Mouse (Mus musculus) hindlimb bud, embryonic 11.5 days (tissue): Measurements from ENCODE around the gene Bcas1.

Experiments used
- DNase-seq: peaks from one replicate; pipeline ENCODE4 v3.0.0-alpha.2; 2012; ENCODE audit warnings: low read depth, low spot score; ENCODE audit errors: extremely low spot score

The Bcas1 gene

DNA sequence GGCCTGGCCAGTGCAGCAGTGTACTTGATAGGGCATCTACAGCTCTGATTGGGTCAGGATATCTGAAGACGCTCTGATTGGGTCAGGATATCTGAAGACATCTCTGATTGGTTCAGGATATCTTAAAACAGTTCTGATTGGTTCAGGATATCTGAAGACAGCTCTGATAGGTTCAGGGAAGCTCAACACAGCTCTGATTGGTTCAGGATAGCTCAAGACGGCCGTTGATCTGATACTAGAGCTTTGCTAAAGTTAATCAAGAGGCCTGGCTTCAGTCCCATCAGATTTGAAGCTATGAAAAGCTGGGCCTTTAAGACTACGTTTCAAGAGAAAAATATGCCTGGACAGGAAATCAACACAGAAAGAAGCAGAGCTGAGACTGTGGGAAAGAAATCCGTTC, 77.9 kb downstream of the Bcas1 start:
- DNase-seq, result no peak

DNA sequence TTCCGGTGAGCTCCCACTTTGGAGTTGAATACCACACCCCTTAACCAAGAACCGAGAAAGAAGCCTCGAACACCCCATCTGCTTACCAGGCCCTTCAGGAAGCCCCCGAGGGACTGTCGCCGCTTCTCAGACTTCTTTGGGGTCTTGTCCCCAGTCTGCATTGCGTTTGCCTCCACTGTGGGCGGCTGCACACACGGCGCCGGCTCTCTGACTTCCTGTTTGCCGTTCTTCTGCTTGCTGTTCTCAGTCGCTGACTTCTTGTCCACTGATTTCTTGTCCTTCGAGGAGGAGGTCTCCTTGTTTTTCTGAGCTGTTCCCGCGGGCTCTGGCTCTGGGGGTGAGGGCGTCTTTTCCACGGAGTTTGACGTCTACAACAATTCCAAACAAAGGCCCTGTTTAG, 78.5 kb downstream of the Bcas1 start:
- no peak for DNase-seq

- DNase-seq, result no peak
Measured at GRCm38 (mm10) chr2:170347131-170347765, 80.4 kb downstream of the Bcas1 start.

DNA sequence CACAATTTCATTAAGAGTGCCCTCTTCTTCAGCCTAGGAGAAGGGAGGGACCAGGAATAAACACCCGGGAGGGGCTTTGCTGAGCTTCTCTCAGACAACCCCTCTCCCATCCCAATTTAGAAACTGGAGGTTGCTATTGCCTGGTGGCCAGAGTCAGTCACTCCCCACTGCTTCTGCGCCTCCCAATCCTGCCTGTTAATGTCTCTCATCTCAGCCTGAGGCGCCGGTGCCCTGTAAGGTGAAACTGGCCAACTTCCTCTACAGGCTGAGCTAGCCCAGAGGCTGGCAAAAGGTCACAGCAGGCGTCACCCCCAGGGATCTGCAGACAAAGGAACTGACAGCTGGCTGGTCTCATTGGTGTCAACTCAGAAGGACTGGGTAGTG, 82.2 kb downstream of the Bcas1 start:
- no peak for DNase-seq

DNA sequence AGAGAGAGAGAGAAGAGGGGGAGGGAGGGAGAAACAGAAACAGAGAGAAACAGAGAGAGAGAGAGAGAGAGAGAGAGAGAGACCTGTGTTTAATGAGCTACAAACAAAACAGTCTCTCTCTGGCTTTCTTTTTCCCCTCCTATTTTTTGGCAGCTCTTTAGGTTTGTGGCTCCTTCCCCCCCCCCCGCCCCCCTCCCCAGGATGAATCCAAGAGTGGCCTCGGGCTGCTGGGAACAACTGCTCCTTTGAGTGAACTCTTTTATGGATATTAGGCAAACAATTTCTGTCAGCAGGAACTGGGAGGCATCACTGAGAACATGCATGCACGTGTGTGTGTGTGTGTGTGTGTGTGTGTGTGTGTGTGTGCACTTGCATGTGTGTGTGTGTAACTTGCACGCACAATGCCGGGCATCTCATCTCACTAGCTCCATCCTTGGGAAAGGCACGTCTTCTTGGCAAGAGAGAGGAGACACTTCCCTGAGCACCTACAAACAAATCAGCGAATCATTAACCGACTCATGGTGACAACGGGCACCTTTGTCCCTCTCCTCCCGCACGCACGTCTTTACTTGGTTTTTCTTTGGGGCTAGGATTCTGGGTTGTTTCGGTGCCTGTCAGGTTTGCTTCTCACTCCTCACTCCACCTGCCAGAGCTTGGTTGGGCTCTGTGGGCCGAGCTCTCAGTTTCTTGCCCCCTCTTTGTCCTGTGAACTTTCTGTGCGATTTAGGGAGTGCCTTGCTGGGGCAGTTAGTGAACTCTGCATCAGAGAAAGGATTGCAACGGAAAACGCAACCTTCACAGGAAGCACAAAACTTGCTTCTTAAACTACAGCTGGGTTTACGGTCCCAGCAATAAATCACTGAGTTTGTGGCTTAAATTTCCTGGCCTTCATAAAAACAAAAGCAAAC, 82.9 kb downstream of the Bcas1 start:
- no peak for DNase-seq

GRCm38 (mm10) chr2:170343819-170344317, 83.8 kb downstream of the Bcas1 start:
- DNase-seq, result no peak

DNA sequence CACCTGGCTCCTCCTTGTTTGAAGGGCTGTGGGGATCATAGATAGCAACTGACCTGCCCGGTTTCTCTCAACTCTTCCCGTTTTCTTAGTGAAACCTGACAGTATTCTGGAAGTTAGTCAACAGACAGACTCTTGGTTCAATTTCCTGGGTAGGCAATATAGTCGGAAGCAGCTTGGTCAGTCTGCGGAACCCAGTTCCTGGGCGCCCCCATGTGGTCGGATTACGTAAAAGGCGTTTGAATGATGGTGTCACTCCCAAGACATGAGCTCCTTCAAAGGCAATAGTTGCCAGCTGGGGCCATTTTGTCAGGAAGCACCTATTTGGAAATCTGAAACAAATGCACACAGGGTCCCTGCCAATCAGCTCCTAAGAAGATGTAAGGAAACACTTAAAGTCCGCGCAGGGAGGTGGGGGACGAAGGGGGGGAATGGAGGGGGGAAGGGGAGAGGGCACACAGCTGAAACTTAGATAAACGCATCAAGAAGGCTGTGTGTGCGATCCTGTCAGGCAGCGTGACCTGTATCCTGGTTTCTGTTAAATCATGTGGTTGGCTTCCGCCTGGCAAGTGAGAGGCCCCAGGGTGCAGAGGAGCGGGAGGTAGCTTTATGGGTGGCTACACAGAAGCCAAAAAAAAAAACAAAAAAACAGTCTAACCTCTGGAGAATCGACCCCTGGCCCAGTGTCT, 84.4 kb downstream of the Bcas1 start:
- DNase-seq, result no peak

- DNase-seq, result no peak
Measured at GRCm38 (mm10) chr2:170342312-170342830, 85.3 kb downstream of the Bcas1 start.

GRCm38 (mm10) chr2:170341179-170341578, 86.5 kb downstream of the Bcas1 start:
- DNase-seq, result no peak

DNA sequence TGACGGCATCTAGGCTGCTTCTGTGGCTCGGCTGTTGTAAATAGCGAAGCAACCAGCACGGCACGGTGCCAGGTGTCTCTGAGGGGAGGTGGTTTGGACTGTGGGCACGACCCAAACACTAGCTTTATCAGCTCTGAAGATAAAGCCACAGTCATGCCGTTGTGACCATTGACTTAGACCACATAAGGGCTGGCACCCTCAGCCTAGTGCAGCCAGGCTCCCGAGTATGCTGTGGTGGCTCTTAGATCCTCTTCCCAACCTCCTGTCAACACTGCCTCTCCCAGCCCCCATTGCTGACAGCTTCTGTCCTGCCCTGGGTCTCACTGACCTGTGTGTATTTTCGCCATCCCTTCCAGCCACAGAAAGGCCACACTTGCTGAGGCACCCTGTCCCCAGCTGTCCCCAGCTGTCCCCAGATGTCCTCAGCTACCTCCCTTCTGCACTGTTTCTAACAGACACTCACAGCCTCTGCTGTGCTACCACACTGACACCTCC, 91.3 kb downstream of the Bcas1 start:
- no peak for DNase-seq

GRCm38 (mm10) chr2:170335168-170335567, 92.5 kb downstream of the Bcas1 start:
- no peak for DNase-seq

DNA sequence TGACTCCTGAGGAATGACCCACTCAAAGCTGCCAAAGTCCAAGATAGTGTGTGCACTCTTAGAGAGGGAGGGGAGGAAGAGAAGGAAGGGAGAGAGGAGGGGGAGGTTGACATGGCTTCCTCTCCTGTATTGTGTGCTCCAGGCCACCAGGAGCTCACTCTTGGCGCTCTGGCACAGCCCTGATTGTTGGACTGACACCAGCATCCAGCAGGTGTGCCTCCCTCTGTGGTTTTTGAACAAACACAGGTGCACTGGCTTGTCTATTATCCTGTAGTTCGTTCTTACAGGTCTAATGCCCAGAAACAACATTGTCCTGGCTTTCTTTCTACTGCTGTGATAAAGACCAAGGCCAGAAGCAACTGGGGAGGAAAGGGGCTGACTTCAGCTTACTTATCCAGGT, 95.8 kb downstream of the Bcas1 start:
- DNase-seq, result no peak

- no peak for DNase-seq
Measured at GRCm38 (mm10) chr2:170330466-170330865, 97.2 kb downstream of the Bcas1 start.

DNA sequence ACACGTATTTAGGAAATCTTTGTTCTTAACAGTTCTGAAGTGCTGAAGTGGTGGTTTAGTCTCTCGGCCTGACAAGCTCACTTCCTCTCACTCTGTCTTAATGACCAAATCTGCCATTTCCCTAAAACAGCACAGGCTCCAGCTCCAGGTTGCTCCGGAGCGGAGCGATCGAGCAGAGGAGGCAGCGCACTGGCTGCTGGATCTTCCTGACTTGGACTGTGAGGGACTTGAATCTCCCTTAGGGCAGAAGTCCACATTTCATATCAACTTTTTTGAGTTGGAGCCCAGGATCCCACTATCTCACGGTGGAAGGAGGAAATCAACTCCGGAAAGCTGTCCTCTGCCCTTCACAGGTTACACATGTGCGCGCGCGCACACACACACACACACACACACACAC, 97.7 kb downstream of the Bcas1 start:
- no peak for DNase-seq

DNA sequence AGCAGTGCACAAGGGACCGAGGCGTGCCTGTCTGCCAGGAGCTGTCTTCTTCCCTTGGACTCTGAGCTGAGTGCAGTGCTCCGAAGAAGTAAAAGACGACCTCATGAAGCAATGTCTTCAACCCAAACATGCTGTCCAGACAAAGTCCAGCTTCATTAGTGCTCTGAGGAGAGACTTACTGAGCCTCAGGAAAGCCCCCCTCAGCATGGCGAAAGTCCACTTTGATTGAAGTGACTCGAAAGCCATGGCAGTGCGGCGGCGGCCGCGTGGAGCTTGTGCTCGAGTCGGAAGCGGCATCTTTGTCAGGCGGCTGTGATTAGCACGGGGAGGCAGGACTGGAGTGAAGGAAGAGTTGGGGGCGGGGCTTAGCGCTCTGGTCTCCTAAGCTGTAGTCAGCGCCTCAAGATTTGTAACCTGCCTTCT, 103.7 kb downstream of the Bcas1 start:
- no peak for DNase-seq

DNA sequence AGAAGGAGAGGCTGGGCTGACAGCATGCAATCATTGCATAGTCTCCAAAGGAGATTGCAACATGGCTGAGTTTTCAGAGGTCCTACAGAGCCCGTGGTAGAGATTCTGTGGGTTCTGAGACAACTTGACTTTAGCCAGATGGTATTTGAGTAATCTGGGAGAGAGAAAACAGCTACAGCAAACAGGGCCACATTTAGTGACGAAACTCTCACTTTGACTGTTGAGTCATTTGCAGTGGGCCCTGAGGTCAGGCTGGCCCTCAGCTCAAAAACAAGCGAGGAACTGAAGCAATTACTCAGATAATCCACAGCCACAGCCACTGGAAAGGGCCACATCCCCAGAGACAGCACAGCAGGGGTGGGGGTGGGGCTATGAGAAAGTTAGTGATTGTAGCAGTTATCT, 105.6 kb downstream of the Bcas1 start:
- DNase-seq, result no peak

DNA sequence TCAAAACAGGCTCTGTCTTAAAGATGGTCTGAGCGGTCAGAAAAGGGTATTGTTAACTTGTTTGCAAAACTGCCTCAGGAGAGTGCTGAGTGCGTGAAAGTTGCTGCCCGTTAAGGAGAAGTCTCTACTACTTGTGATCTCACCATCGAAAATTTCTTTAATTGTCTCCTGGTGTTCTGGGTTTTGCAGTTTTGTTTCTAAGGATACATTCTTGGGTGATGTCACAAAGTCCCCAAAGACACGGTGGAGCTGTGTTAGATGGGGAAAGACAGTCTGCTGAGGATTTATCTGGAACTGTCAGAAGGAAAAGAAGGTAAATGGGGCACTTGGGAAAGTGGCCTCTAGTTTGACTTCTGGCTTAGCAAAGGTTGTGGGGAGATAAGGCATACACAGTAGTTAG, 106.1 kb downstream of the Bcas1 start:
- DNase-seq, result no peak

DNA sequence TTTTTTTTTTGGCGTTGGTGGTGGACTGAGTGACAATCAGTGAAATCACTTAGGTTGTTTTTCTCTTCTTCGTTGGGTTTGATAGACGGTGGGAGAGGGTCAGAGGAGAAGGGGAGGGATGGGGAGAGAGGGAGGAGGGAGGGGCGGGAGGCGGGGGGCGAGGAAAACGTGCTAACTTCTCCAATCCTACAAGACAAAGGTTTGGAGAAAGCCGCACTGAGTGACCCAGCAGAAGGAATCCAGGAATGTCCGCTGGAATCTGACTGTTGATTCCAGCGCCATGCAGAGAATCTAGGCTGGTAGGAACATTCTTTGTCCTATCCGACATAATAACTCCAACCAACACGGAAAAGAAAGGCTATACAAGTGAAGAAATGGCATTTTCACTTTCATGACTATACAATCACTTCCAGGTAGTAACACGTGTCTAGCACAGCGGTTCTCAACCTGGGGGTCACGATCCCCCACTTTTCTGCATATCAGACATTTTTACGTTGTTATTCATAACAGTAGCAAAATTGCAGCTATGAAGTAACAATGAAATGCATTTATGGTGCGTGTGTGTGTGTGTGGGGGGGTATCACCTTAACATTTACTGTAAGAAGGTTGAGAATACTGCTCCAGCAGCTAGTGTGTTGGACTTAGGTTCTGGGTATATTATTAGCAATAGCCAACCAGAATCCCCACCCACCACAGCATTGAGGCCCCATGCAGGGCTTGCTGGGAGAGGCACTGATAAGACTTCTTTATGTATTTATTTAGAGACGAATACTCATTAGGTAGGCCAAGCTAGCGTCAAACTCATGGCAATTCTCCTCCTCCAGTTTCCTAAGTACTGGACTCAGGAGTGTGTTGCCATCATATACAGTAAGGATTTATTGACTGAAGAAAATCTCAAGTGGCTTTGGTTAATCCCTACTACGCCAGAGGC, 107.8 kb downstream of the Bcas1 start:
- DNase-seq, result no peak

- DNase-seq, result peak; percentile 74
Measured at GRCm38 (mm10) chr2:170318713-170319532, 108.7 kb downstream of the Bcas1 start.
